Mouse (Mus musculus) lung, adult 2 months (tissue): ENCODE results near the gene Il31.

Source experiments
- CTCF ChIP-seq: fragments of 200-500 bp; IDR thresholded peaks from 2 replicates; pipeline ENCODE4 v1.5.1; 2011; ENCODE audit warnings: mild to moderate bottlenecking, low read length, control low read depth; ENCODE audit not compliant: insufficient read depth
- POLR2A ChIP-seq: fragments of 200-500 bp; IDR thresholded peaks from 2 replicates; pipeline ENCODE4 v1.6.1; 2011; ENCODE audit warnings: low read depth, mild to moderate bottlenecking, control low read depth, low read length, borderline replicate concordance; ENCODE audit errors: extremely low read depth

- TF ChIP-seq CTCF: peak; percentile 5; the same call in 1 of the 2 replicates
- no peak for TF ChIP-seq POLR2A
Observed at GRCm38 (mm10) chr5:123436780-123437175, 52.5 kb downstream of the Il31 start.
